10 mouse cellular contexts compared by ENCODE assay signal in the genomic region with DNA sequence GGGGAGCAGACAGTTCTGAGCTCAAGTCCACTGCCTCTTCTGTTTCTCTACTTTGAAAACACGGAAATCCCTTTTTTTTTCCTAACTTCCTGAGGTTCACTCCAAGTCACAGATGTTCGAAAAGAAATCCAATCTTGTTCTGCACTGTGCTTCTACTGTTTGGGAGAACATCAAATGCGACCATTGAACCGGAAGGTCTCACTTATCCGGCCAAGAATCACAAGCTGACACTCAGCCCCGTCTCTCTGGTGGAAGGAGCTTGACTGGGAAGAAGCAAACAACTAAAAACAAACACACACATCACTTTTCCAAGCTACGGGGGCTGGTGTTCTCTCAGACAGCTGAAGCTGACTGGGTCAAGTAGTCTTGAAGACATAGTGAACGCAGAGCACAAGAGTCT. TPM values are rescaled to one million over a fixed set of nuclear protein-coding genes. Genes with fewer than 3 reads are reported as not detected.
DNase-seq lines count a peak whose midpoint lies in the region; ATAC-seq and TF ChIP-seq lines count a peak whose summit lies in the region.
"Had no signal": no experiment of that assay in that cellular context is flagged by ENCODE, and none has a peak within 500 bp of the region (broad histone marks: within the 10 kb centered on the region; RNA-seq: fewer than 3 reads in every experiment).

No protein-coding gene starts in this region.

- no peaks in the 10 kb centered on the region for H3K4me1 ChIP-seq in heart, embryonic 10.5 days
- H3K4me1 ChIP-seq in midbrain, postnatal 0 days (ENCODE audit: insufficient read depth, low read length), result no peaks in the 10 kb centered on the region
- H3K4me1 ChIP-seq in midbrain, embryonic 13.5 days (replicated peaks), result no peaks in the 10 kb centered on the region
- H3K4me1 ChIP-seq in kidney, postnatal 0 days (replicated peaks; ENCODE audit: insufficient read depth, low read length), result no peaks in the 10 kb centered on the region
- H3K4me1 ChIP-seq in intestine, embryonic 15.5 days (replicated peaks), result no peaks in the 10 kb centered on the region
- H3K4me1 ChIP-seq: forebrain, embryonic 12.5 days had no signal

- H3K27me3 ChIP-seq in heart, embryonic 10.5 days (ENCODE audit: insufficient read depth, poor library complexity, severe bottlenecking), result no peaks in the 10 kb centered on the region
- no peaks in the 10 kb centered on the region for H3K27me3 ChIP-seq in midbrain, postnatal 0 days (ENCODE audit: insufficient read depth, low read length)
- H3K27me3 ChIP-seq in midbrain, embryonic 13.5 days, result no peaks in the 10 kb centered on the region
- H3K27me3 ChIP-seq in kidney, postnatal 0 days (ENCODE audit: insufficient read depth, low read length), result no peaks in the 10 kb centered on the region
- no peaks in the 10 kb centered on the region for H3K27me3 ChIP-seq in intestine, embryonic 15.5 days (replicated peaks)
- H3K27me3 ChIP-seq: forebrain, embryonic 12.5 days had no signal

- ATAC-seq in midbrain, postnatal 0 days (ENCODE audit: low FRiP score), result no peak
- no peak for ATAC-seq in midbrain, embryonic 13.5 days
- no peak for ATAC-seq in kidney, postnatal 0 days (replicated peaks; ENCODE audit: low FRiP score, low read depth)
- no peak; the same call in 1 of the 2 replicates for ATAC-seq in intestine, embryonic 15.5 days

- no peak overlapping the region for H3K4me3 ChIP-seq in heart, embryonic 10.5 days
- H3K4me3 ChIP-seq in midbrain, postnatal 0 days (ENCODE audit: low read depth, low read length), result no peak overlapping the region
- H3K4me3 ChIP-seq in midbrain, embryonic 13.5 days (replicated peaks), result no peak overlapping the region
- H3K4me3 ChIP-seq in kidney, postnatal 0 days (replicated peaks; ENCODE audit: low read depth, low read length), result no peak overlapping the region
- H3K4me3 ChIP-seq in intestine, embryonic 15.5 days (replicated peaks), result no peak overlapping the region
- H3K4me3 ChIP-seq: forebrain, embryonic 12.5 days had no signal

- no peaks in the 10 kb centered on the region for H3K36me3 ChIP-seq in heart, embryonic 10.5 days
- H3K36me3 ChIP-seq in midbrain, postnatal 0 days (ENCODE audit: insufficient read depth, low read length), result no peaks in the 10 kb centered on the region
- H3K36me3 ChIP-seq in midbrain, embryonic 13.5 days, result no peaks in the 10 kb centered on the region
- no peaks in the 10 kb centered on the region for H3K36me3 ChIP-seq in kidney, postnatal 0 days (ENCODE audit: insufficient read depth, low read length)
- no peaks in the 10 kb centered on the region for H3K36me3 ChIP-seq in intestine, embryonic 15.5 days
- H3K36me3 ChIP-seq: forebrain, embryonic 12.5 days had no signal

- TF ChIP-seq CTCF in midbrain, postnatal 0 days (IDR thresholded peaks at IDR 0.05), result no peak
- no peak for TF ChIP-seq CTCF in kidney, postnatal 0 days (IDR thresholded peaks at IDR 0.05; ENCODE audit: low read depth)

- H3K9ac ChIP-seq in midbrain, postnatal 0 days (replicated peaks; ENCODE audit: low read length, poor library complexity, severe bottlenecking), result no peak overlapping the region
- no peak overlapping the region for H3K9ac ChIP-seq in midbrain, embryonic 13.5 days (replicated peaks)
- H3K9ac ChIP-seq in kidney, postnatal 0 days (ENCODE audit: low read depth, low read length), result no peak overlapping the region
- H3K9ac ChIP-seq in intestine, embryonic 15.5 days, result no peak overlapping the region
- H3K9ac ChIP-seq: forebrain, embryonic 12.5 days had no signal

- no peak overlapping the region for H3K4me2 ChIP-seq in midbrain, postnatal 0 days (ENCODE audit: low read depth, low read length, poor library complexity, severe bottlenecking)
- no peak overlapping the region for H3K4me2 ChIP-seq in midbrain, embryonic 13.5 days (replicated peaks)
- no peak overlapping the region for H3K4me2 ChIP-seq in kidney, postnatal 0 days (ENCODE audit: low read length)
- H3K4me2 ChIP-seq in intestine, embryonic 15.5 days (replicated peaks), result no peak overlapping the region
- H3K4me2 ChIP-seq: forebrain, embryonic 12.5 days had no signal

- no peaks in the 10 kb centered on the region for H3K9me3 ChIP-seq in heart, embryonic 10.5 days
- H3K9me3 ChIP-seq in midbrain, postnatal 0 days (ENCODE audit: low read length), result no peaks in the 10 kb centered on the region
- H3K9me3 ChIP-seq in midbrain, embryonic 13.5 days, result no peaks in the 10 kb centered on the region
- H3K9me3 ChIP-seq in kidney, postnatal 0 days (replicated peaks; ENCODE audit: low read length), result no peaks in the 10 kb centered on the region
- H3K9me3 ChIP-seq in intestine, embryonic 15.5 days, result no peaks in the 10 kb centered on the region
- H3K9me3 ChIP-seq: forebrain, embryonic 12.5 days had no signal

- DNase-seq in heart, adult 11 months, result peak; percentile 95
- DNase-seq in heart, embryonic 10.5 days (ENCODE audit: low spot score), result no peak
- DNase-seq in midbrain, postnatal 0 days (ENCODE audit: low spot score), result peak; percentile 53
- peak; percentile 83 for DNase-seq in kidney, postnatal 0 days (ENCODE audit: low spot score)
- no peak for DNase-seq in testis, postnatal 14 days (ENCODE audit: low spot score)
- DNase-seq in urinary bladder, adult 18-20 months (ENCODE audit: low spot score in 2 of 2), result no peak
- DNase-seq: adrenal gland, postnatal 14 days had no signal

- H3K27ac ChIP-seq in heart, embryonic 10.5 days, result no peak overlapping the region
- no peak overlapping the region for H3K27ac ChIP-seq in midbrain, postnatal 0 days (ENCODE audit: low read depth, low read length)
- H3K27ac ChIP-seq in midbrain, embryonic 13.5 days, result no peak overlapping the region
- H3K27ac ChIP-seq in kidney, postnatal 0 days, result no peak overlapping the region
- H3K27ac ChIP-seq in intestine, embryonic 15.5 days, result no peak overlapping the region
- H3K27ac ChIP-seq: forebrain, embryonic 12.5 days had no signal

- 60% methylated on average over 8 of the region's 8 CpGs for WGBS in heart, embryonic 10.5 days
- WGBS in midbrain, postnatal 0 days, result 58% methylated on average over 8 of the region's 8 CpGs
- 65% methylated on average over 8 of the region's 8 CpGs for WGBS in midbrain, embryonic 13.5 days
- 15% methylated on average over 8 of the region's 8 CpGs for WGBS in kidney, postnatal 0 days
- 44% methylated on average over 8 of the region's 8 CpGs for WGBS in intestine, embryonic 15.5 days

RNA-seq across cellular contexts. Expression of a gene that starts 21.9 kb away (rescaled TPM):
- polyA plus RNA-seq in heart, embryonic 10.5 days (2016; fragmentation: Nextera tagmentation; extraction: Ambion mirVana), result 57.9 and 59.5 TPM in 2 replicates
- total RNA-seq in midbrain, postnatal 0 days (2014; rRNA removed), result 118 and 150 TPM in 2 replicates
- polyA plus RNA-seq in midbrain, postnatal 0 days (2015; fragmentation: Nextera tagmentation; extraction: Ambion mirVana), result 121 and 127 TPM in 2 replicates
- polyA plus RNA-seq in midbrain, embryonic 13.5 days (2015; fragmentation: Nextera tagmentation; extraction: Ambion mirVana), result 53.5 and 55.5 TPM in 2 replicates
- polyA plus RNA-seq in kidney, postnatal 0 days (2015; fragmentation: Nextera tagmentation; extraction: Ambion mirVana), result 40.0 and 41.0 TPM in 2 replicates
- polyA plus RNA-seq in intestine, embryonic 15.5 days (2015; fragmentation: Nextera tagmentation; extraction: Ambion mirVana), result 52.4 and 53.4 TPM in 2 replicates

Comparison
In these comparisons a context has a peak if more than half of its experiments do, and no peak if none do; other contexts are left out.
1. DNase-seq: peak in heart, adult 11 months (single experiment), midbrain, postnatal 0 days (single experiment) and kidney, postnatal 0 days (single experiment); none in heart, embryonic 10.5 days (single experiment), testis, postnatal 14 days (single experiment) and urinary bladder, adult 18-20 months (0 of 2).